Mouse (Mus musculus): ENCODE measurements around the gene Slc5a4a.

The Slc5a4a gene

GRCm38 (mm10) chr10:76207262-76207796 lies 60.1 kb downstream of the Slc5a4a start:
- Histone ChIP-seq H3K4me1 (replicated peaks; ENCODE audit: low read depth, low read length) (peaks cover 8% of the 10 kb centered on the region), H3K36me3 (ENCODE audit: insufficient read depth, low read length) (no peaks in the 10 kb centered on the region), H3K9me3 (ENCODE audit: low read length) (no peaks in the 10 kb centered on the region), H3K27me3 (ENCODE audit: insufficient read depth, low read length) (peaks cover 8% of the 10 kb centered on the region), H3K4me3 (replicated peaks; ENCODE audit: low read length) (no peak overlapping the region)
- TF ChIP-seq NANOG (IDR thresholded peaks at IDR 0.05; ENCODE audit: borderline replicate concordance, low read length) (no peak), POU5F1 (IDR thresholded peaks at IDR 0.05; ENCODE audit: borderline replicate concordance, low read length) (no peak), CTCF (conservative IDR thresholded peaks at IDR 0.05; ENCODE audit: low read length) (no peak)

- H3K4me3 ChIP-seq (replicated peaks; ENCODE audit: low read length) = no peak overlapping the region
- no peaks in the 10 kb centered on the region for H3K36me3 ChIP-seq (ENCODE audit: insufficient read depth, low read length)
- H3K4me1 ChIP-seq (replicated peaks; ENCODE audit: low read depth, low read length) = 0 out of 2 replicates have a peak, but pooled peaks cover under 1% of the 10 kb centered on the region
- H3K9me3 ChIP-seq (ENCODE audit: low read length) = peaks cover 5% of the 10 kb centered on the region
- no peak for TF ChIP-seq NANOG (IDR thresholded peaks at IDR 0.05; ENCODE audit: borderline replicate concordance, low read length)
- TF ChIP-seq POU5F1 (IDR thresholded peaks at IDR 0.05; ENCODE audit: borderline replicate concordance, low read length) = no peak
- TF ChIP-seq CTCF (conservative IDR thresholded peaks at IDR 0.05; ENCODE audit: low read length) = no peak
- no peaks in the 10 kb centered on the region for H3K27me3 ChIP-seq (ENCODE audit: insufficient read depth, low read length)
Observed at GRCm38 (mm10) chr10:76209241-76209640, 62.0 kb downstream of the Slc5a4a start.

DNA sequence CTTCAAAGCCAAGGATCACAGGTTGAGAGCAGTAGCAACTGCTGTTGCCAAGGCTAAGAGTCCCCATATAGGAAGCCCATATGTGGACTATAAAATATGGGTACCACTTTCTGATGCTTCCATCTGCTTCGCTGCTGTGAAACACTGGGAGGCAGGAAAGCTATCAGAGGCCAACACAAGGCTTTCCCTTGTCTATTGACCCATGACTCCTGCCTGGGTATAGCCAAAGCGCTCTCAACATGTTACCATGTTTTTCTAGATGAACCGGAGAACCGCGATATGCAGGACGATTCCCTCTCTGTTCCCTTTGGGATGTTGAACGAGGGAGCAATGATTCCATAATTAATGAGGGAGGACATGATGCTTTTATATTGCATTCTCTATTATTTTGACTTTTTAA lies 63.6 kb downstream of the Slc5a4a start:
- H3K27me3 ChIP-seq (ENCODE audit: insufficient read depth, low read length) = no peaks in the 10 kb centered on the region
- TF ChIP-seq POU5F1 (IDR thresholded peaks at IDR 0.05; ENCODE audit: borderline replicate concordance, low read length) (no peak), CTCF (conservative IDR thresholded peaks at IDR 0.05; ENCODE audit: low read length) (no peak), NANOG (IDR thresholded peaks at IDR 0.05; ENCODE audit: borderline replicate concordance, low read length) (no peak)
- peaks cover 18% of the 10 kb centered on the region for H3K9me3 ChIP-seq (ENCODE audit: low read length)
- no peaks in the 10 kb centered on the region for H3K36me3 ChIP-seq (ENCODE audit: insufficient read depth, low read length)
- no peak overlapping the region for H3K4me3 ChIP-seq (replicated peaks; ENCODE audit: low read length)
- no peaks in the 10 kb centered on the region for H3K4me1 ChIP-seq (replicated peaks; ENCODE audit: low read depth, low read length)

- TF ChIP-seq POU5F1 (IDR thresholded peaks at IDR 0.05; ENCODE audit: borderline replicate concordance, low read length) (no peak), CTCF (conservative IDR thresholded peaks at IDR 0.05; ENCODE audit: low read length) (no peak), NANOG (IDR thresholded peaks at IDR 0.05; ENCODE audit: borderline replicate concordance, low read length) (no peak)
- Histone ChIP-seq H3K9me3 (ENCODE audit: low read length) (peaks cover 18% of the 10 kb centered on the region), H3K27me3 (ENCODE audit: insufficient read depth, low read length) (no peaks in the 10 kb centered on the region), H3K4me1 (replicated peaks; ENCODE audit: low read depth, low read length) (no peaks in the 10 kb centered on the region), H3K4me3 (replicated peaks; ENCODE audit: low read length) (no peak overlapping the region), H3K36me3 (ENCODE audit: insufficient read depth, low read length) (no peaks in the 10 kb centered on the region)
Observed at GRCm38 (mm10) chr10:76212121-76212520, 64.9 kb downstream of the Slc5a4a start.

DNA sequence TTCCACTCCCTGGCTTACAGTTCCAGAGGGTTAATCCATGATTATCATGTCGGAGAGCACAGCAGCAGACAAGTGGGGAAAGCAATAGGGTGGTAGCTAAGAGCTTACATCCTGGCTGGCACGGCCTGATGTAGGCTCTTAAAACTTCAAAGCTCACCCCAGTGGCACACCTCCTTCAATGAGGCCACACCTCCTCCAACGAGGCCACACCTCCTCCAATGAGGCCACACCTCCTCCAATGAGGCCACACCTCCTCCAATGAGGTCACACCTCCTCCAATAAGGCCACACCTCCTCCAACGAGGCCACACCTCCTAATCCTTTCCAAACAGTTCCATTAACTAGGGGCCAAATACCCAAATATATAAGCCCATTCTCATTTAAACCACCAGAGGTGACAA lies 66.9 kb downstream of the Slc5a4a start:
- H3K4me3 ChIP-seq (replicated peaks; ENCODE audit: low read length) = no peak overlapping the region
- H3K9me3 ChIP-seq (ENCODE audit: low read length) = peaks cover 18% of the 10 kb centered on the region
- no peaks in the 10 kb centered on the region for H3K27me3 ChIP-seq (ENCODE audit: insufficient read depth, low read length)
- H3K4me1 ChIP-seq (replicated peaks; ENCODE audit: low read depth, low read length) = no peaks in the 10 kb centered on the region
- H3K36me3 ChIP-seq (ENCODE audit: insufficient read depth, low read length) = no peaks in the 10 kb centered on the region
- TF ChIP-seq NANOG (IDR thresholded peaks at IDR 0.05; ENCODE audit: borderline replicate concordance, low read length) (no peak), CTCF (conservative IDR thresholded peaks at IDR 0.05; ENCODE audit: low read length) (no peak)

DNA sequence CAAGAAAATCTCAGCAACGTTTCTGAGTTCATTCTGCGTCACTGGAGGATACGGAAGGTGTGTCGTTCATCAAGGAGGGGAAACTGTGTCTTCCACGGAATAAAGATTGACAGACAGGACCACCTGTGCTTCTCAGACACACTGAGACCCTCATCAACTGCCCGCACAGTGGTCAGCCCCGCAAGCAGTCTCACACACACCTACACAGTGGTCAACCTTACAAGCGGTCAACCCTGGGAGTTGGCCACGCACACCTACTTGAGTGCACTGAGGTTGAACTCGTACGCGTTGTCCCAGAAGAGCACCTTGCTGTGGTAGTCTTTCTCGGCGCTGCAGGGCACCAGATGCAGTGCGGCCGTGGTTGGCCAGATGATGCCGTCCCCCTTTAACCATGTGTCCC lies 69.8 kb downstream of the Slc5a4a start:
- Histone ChIP-seq H3K4me3 (replicated peaks; ENCODE audit: low read length) (no peak overlapping the region), H3K36me3 (ENCODE audit: insufficient read depth, low read length) (no peaks in the 10 kb centered on the region), H3K27me3 (ENCODE audit: insufficient read depth, low read length) (no peaks in the 10 kb centered on the region), H3K4me1 (replicated peaks; ENCODE audit: low read depth, low read length) (0 out of 2 replicates have a peak, but pooled peaks cover 2% of the 10 kb centered on the region), H3K9me3 (ENCODE audit: low read length) (peaks cover 18% of the 10 kb centered on the region)
- TF ChIP-seq NANOG (IDR thresholded peaks at IDR 0.05; ENCODE audit: borderline replicate concordance, low read length) (no peak), CTCF (conservative IDR thresholded peaks at IDR 0.05; ENCODE audit: low read length) (no peak), POU5F1 (IDR thresholded peaks at IDR 0.05; ENCODE audit: borderline replicate concordance, low read length) (no peak)

- Histone ChIP-seq H3K27me3 (ENCODE audit: insufficient read depth, low read length) (no peaks in the 10 kb centered on the region), H3K4me1 (replicated peaks; ENCODE audit: low read depth, low read length) (peaks cover 7% of the 10 kb centered on the region; the same call in 1 of the 2 replicates), H3K36me3 (ENCODE audit: insufficient read depth, low read length) (no peaks in the 10 kb centered on the region), H3K4me3 (replicated peaks; ENCODE audit: low read length) (no peak overlapping the region), H3K9me3 (ENCODE audit: low read length) (peaks cover 18% of the 10 kb centered on the region)
- no peak for TF ChIP-seq NANOG (IDR thresholded peaks at IDR 0.05; ENCODE audit: borderline replicate concordance, low read length)
- no peak for TF ChIP-seq CTCF (conservative IDR thresholded peaks at IDR 0.05; ENCODE audit: low read length)
- TF ChIP-seq POU5F1 (IDR thresholded peaks at IDR 0.05; ENCODE audit: borderline replicate concordance, low read length) = no peak
Observed at GRCm38 (mm10) chr10:76218240-76218639, 71.0 kb downstream of the Slc5a4a start.

- H3K4me1 ChIP-seq (replicated peaks; ENCODE audit: low read depth, low read length) = peaks cover 7% of the 10 kb centered on the region; the same call in 1 of the 2 replicates
Observed at GRCm38 (mm10) chr10:76225944-76226343, 78.7 kb downstream of the Slc5a4a start.

DNA sequence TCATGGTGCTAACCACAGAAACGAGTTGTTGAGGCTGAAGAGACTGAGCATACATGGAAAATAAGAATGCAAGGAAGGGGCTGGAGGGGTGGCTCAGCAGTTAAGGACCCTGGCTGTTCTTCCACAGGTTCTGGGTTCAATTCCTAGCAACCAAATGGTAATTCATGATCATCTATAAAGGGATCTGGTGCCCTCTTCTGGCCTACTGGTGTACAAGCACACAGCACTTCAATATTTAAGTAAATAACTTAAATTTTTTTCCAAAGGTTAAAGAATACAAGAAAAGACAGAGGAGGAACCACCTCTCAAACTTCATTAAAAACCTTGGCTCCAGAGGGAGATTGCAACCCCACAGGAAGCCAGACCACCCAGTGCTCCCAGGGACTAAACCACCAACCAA lies 82.4 kb downstream of the Slc5a4a start:
- H3K4me3 ChIP-seq (replicated peaks; ENCODE audit: low read length) = no peak overlapping the region
- no peaks in the 10 kb centered on the region for H3K27me3 ChIP-seq (ENCODE audit: insufficient read depth, low read length)
- H3K9me3 ChIP-seq (ENCODE audit: low read length) = no peaks in the 10 kb centered on the region
- no peaks in the 10 kb centered on the region for H3K36me3 ChIP-seq (ENCODE audit: insufficient read depth, low read length)
- peak; percentile 64 for TF ChIP-seq CTCF (conservative IDR thresholded peaks at IDR 0.05; ENCODE audit: low read length)
- TF ChIP-seq NANOG (IDR thresholded peaks at IDR 0.05; ENCODE audit: borderline replicate concordance, low read length) = no peak
- H3K4me1 ChIP-seq (replicated peaks; ENCODE audit: low read depth, low read length) = no peaks in the 10 kb centered on the region

More at GRCm38 (mm10) chr10:76225944-76226343, 78.7 kb downstream of the Slc5a4a start:
- no peak for TF ChIP-seq NANOG (IDR thresholded peaks at IDR 0.05; ENCODE audit: borderline replicate concordance, low read length)
- TF ChIP-seq POU5F1 (IDR thresholded peaks at IDR 0.05; ENCODE audit: borderline replicate concordance, low read length) = no peak
- TF ChIP-seq CTCF (conservative IDR thresholded peaks at IDR 0.05; ENCODE audit: low read length) = no peak
- Histone ChIP-seq H3K9me3 (ENCODE audit: low read length) (no peaks in the 10 kb centered on the region), H3K4me3 (replicated peaks; ENCODE audit: low read length) (no peak overlapping the region), H3K27me3 (ENCODE audit: insufficient read depth, low read length) (no peaks in the 10 kb centered on the region), H3K36me3 (ENCODE audit: insufficient read depth, low read length) (no peaks in the 10 kb centered on the region)

Data from E14TG2a.4 (cell line).